Mouse (Mus musculus): Measurements from ENCODE around the gene Zfp488.

Zfp488 gene

DNA sequence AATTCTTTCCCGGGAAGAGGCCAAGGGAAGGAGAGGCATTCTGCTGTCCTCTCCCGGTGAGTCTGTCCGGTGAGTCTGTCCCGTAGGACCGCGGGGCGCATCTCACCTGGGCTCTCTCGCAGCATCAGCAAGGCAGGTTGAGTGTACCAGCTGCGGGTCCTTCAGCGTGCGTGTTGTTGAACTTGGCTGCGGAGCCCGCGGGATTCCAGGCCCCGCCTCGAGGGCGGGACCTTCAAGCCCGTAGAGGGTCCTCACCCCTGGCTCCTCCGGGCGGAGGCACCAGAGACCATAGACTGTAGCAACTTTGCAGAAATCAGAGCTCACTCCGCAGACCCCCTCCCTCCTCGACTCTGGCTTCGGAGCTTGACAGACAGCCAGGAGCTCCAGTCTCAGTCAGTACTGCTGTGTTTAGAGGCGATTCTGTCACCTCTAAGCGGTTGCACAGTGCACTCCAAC lies at the start of gene Zfp488:
Gene Zfp488, minus strand, starts transcription at position 161 of the 456 bp plus-strand sequence.
- DNase-seq (ENCODE audit: low read depth, low spot score) = peak; percentile 17

GRCm38 (mm10) chr14:34026710-34027109 lies 48.1 kb upstream of the Zfp488 start:
- no peak for DNase-seq (ENCODE audit: low read depth, low spot score)

- no peak for DNase-seq (ENCODE audit: low read depth, low spot score)
These were observed 38.4 kb upstream of the Zfp488 start for GRCm38 (mm10) chr14:34016938-34017337.

DNA sequence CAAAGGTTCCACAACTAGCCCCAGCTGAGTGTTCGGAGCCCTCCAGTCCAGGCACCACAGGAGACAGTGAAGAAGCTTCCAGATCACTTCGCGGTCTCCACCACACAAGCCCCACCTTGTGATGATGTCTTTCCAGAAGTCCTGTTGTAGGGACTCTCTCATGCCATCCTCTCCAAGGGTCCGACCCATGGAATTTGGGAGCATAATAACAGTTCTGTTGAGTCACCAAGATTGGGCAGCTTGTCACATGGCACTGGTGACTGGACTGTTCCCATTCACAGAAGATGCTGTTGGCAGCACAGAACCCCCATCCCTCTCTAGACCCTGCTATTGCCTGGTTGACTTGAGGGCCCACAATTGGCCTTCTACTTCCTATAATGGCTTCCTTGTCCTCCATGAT lies 37.8 kb upstream of the Zfp488 start, which contains the start of gene Gm5460:
Gene Gm5460, plus strand, starts transcription at position 378 of the 400 bp plus-strand sequence.
- no peak for DNase-seq (ENCODE audit: low read depth, low spot score)

GRCm38 (mm10) chr14:34015063-34015462 lies 36.5 kb upstream of the Zfp488 start, which contains the start of gene Gm30083:
Gene Gm30083, minus strand, starts transcription at chr14:34015182.
- DNase-seq (ENCODE audit: low read depth, low spot score) = no peak

GRCm38 (mm10) chr14:34002358-34002757 lies 23.8 kb upstream of the Zfp488 start:
- no peak for DNase-seq (ENCODE audit: low read depth, low spot score)

- DNase-seq (ENCODE audit: low read depth, low spot score) = no peak
These were observed 22.9 kb upstream of the Zfp488 start for GRCm38 (mm10) chr14:34001445-34001844.

DNA sequence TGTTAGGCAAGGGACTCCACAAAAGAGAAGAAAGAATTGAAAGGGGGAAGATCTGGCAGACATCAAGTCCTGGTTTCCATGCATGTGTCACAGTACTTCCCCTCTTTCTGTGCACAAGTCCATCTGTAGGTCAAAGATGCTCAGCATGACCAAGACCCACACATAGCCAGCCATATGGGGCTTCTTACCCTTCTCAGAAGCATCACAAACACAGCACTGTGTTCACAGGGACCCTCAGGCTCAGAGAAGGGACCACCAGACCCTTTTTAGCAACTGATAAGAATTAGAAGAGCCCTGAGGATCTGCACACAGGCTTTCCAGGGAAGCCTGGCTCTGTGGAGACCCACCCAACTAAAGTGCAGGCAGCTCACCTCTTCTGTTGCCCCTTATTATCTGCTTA lies 21.5 kb upstream of the Zfp488 start:
- no peak for DNase-seq (ENCODE audit: low read depth, low spot score)

DNA sequence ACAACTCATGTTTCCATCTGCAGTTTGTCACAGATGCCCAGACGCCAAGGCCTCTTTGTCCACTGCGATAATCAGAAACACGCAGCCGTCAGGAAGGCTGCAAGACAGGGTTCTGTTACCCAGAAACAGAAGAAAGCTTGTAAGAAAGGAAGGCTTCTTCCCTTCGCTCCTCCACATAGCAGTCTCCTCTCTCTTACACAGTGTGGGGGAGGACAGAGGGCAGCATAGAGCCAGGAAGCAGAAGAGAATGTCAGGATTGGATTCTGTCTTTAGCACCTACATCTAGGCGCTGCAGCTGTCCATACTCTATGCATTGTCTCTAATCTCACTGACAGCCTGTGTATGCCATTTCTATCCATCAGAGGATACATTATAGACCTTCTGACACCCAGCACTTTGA lies 18.9 kb upstream of the Zfp488 start:
- no peak for DNase-seq (ENCODE audit: low read depth, low spot score)

GRCm38 (mm10) chr14:33993521-33994289 lies 15.1 kb upstream of the Zfp488 start:
- DNase-seq (ENCODE audit: low read depth, low spot score) = no peak

- no peak for DNase-seq (ENCODE audit: low read depth, low spot score)
These were observed 14.5 kb upstream of the Zfp488 start for GRCm38 (mm10) chr14:33993051-33993450.

GRCm38 (mm10) chr14:33991971-33992370 lies 13.4 kb upstream of the Zfp488 start:
- no peak for DNase-seq (ENCODE audit: low read depth, low spot score)

- DNase-seq (ENCODE audit: low read depth, low spot score) = no peak
These were observed 10.6 kb upstream of the Zfp488 start for GRCm38 (mm10) chr14:33989201-33989600.

- DNase-seq (ENCODE audit: low read depth, low spot score) = no peak
These were observed 816 bp downstream of the Zfp488 start for GRCm38 (mm10) chr14:33977748-33978147.

GRCm38 (mm10) chr14:33974752-33975151 lies 3.8 kb downstream of the Zfp488 start:
- no peak for DNase-seq (ENCODE audit: low read depth, low spot score)

DNA sequence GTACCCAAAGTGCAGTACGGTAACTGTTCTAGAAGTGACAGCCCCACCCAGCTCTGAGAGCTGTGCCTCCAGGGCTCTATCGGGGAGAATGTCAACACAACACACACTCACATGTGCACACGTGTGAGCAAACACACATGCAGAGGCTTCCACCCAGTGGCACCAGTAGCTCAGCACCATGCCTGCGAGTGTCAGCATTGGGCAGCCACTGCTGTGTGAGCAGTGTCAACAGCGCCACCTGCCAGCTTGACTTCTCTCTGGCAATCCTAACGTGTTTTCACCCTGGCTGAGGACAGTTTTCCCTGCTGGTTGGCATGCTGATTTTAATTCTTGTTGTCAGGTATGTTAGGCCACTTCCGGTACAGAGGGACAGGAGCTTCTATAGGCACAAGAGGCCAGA lies 5.9 kb downstream of the Zfp488 start:
- no peak for DNase-seq (ENCODE audit: low read depth, low spot score)

DNA sequence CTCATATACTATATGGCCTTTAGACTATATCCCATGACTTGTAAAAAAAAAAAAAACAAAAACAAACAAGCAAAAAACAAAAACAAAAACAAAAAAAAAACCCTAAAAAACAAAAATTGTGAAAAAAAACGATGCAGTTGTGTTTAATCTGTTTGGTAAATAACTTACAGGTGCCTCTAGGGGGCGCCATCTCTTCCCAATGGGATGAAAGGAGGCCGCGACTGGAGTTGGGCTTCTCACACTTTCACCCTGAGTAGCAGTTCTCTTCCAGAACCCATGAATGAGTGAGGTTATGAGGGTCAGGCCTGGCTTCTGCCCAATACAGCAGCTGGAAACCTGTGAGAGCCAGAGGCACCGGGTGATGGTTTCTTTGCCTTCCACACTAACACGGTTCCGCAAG lies 12.9 kb downstream of the Zfp488 start:
- DNase-seq (ENCODE audit: low read depth, low spot score) = no peak

- DNase-seq (ENCODE audit: low read depth, low spot score) = peak; percentile 34
These were observed 19.2 kb downstream of the Zfp488 start for GRCm38 (mm10) chr14:33959341-33959740.

- DNase-seq (ENCODE audit: low read depth, low spot score) = no peak
These were observed 19.7 kb downstream of the Zfp488 start for GRCm38 (mm10) chr14:33958841-33959240.

DNA sequence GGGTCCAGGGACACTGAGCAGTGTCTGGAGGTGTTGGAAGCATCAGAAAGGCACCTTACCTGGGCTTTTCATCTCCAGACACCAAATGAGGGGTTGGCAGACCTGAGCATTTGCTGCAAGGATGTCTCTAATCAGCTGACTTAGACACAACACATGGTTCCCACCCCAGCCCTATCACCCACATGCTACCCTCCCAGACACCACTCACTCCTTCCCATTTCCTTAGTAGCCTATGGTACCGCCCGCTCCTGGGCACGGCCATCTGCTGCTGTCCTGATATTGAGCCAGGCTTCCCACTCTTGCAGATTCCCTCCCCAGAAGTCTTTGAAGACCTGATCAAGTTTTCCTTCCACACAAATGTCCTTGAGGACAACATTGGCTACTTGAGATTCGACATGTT lies 20.4 kb downstream of the Zfp488 start:
- DNase-seq (ENCODE audit: low read depth, low spot score) = no peak

GRCm38 (mm10) chr14:33956055-33956454 lies 22.5 kb downstream of the Zfp488 start:
- no peak for DNase-seq (ENCODE audit: low read depth, low spot score)

DNA sequence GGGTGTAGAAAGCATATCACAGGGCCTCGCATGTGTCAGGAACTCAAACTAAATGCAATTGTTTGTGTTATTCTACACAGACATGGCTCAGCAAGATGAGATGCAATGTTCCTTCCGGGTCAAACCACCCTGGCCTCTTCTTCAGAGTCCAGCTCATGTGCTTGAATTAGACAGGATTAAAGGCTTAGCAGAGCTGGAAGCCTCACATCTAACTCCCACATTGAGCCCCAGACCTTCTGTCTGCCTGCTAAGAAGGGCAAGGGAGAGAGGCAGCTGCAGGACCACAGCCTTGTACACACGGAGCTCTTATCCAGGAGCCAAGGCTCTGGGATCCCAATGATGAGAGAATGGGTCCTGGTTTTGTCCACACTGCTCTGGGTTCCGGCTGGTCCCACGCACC lies 24.8 kb downstream of the Zfp488 start, which contains the start of gene Rbp3:
Gene Rbp3, plus strand, starts transcription at position 243 of the 400 bp plus-strand sequence.
- DNase-seq (ENCODE audit: low read depth, low spot score) = no peak

- no peak for DNase-seq (ENCODE audit: low read depth, low spot score)
These were observed 26.2 kb downstream of the Zfp488 start for GRCm38 (mm10) chr14:33952233-33952981.

Data from embryo, embryonic 11.5 days (tissue).